Mouse (Mus musculus) CH12.LX (cell line): ENCODE results near the gene Afg3l1. TPM values are rescaled to one million over a fixed set of nuclear protein-coding genes. Genes with fewer than 3 reads are reported as not detected.

ENCODE experiments used
- DNase-seq: peaks from one replicate; pipeline ENCODE4 v3.0.0-alpha.2; 2013; ENCODE audit errors: extremely low read depth
- H3K27ac ChIP-seq: 2 replicates; pipeline ENCODE4 v1.5.1; 2012; ENCODE audit warnings: low read depth, mild to moderate bottlenecking, control low read depth, moderate library complexity; ENCODE audit not compliant: insufficient read depth
- H3K27me3 ChIP-seq: replicated peaks from 2 replicates; pipeline ENCODE3; 2012; ENCODE audit warnings: inconsistent platforms
- H3K36me3 ChIP-seq, 2 experiments: replicated peaks in 1 of 2; 2 replicates each; pipeline versions ENCODE3 to v1.6.1; 2012; ENCODE audit warnings: inconsistent platforms in 1 of 2, low read length in 1 of 2, mild to moderate bottlenecking in 1 of 2, mixed read lengths in 1 of 2, moderate library complexity in 1 of 2; ENCODE audit not compliant: control insufficient read depth in 1 of 2, insufficient read depth in 1 of 2
- H3K4me1 ChIP-seq, 2 experiments: 2 replicates each; pipeline ENCODE4 v1.6.1; 2012; ENCODE audit warnings: inconsistent platforms in 1 of 2, moderate library complexity in 1 of 2; ENCODE audit not compliant: insufficient read depth in 2 of 2, control insufficient read depth in 1 of 2
- H3K4me2 ChIP-seq: 2 replicates; pipeline ENCODE4 v1.6.1; 2012; ENCODE audit warnings: low read depth, mild to moderate bottlenecking, control low read depth; ENCODE audit not compliant: poor library complexity, insufficient read depth, severe bottlenecking
- H3K4me3 ChIP-seq, 3 experiments: fragments of 150-350 bp in 1 of 3; sonication (generic) in 1 of 3; replicated peaks in 1 of 3; 2 replicates each; pipeline versions ENCODE3 to v1.5.1; 2011 to 2012; ENCODE audit warnings: low read depth in 2 of 3, low read length in 2 of 3, mild to moderate bottlenecking in 2 of 3, moderate library complexity in 2 of 3, control low read depth in 1 of 3, improper control_type of control experiment in 1 of 3, inconsistent platforms in 1 of 3, mixed read lengths in 1 of 3; ENCODE audit not compliant: poor library complexity in 1 of 3
- H3K79me2 ChIP-seq: replicated peaks from 2 replicates; pipeline ENCODE4 v1.6.1; 2012; ENCODE audit warnings: mild to moderate bottlenecking, moderate library complexity; ENCODE audit not compliant: control insufficient read depth, poor library complexity, insufficient read depth, severe bottlenecking; ENCODE audit errors: extremely low read depth
- H3K9ac ChIP-seq: 2 replicates; pipeline ENCODE4 v1.6.1; 2012; ENCODE audit warnings: low read depth, mild to moderate bottlenecking, control low read depth, moderate library complexity; ENCODE audit not compliant: insufficient read depth
- H3K9me3 ChIP-seq: replicated peaks from 2 replicates; pipeline ENCODE3; 2012; ENCODE audit warnings: low read length, inconsistent platforms, mixed read lengths
- BHLHE40 ChIP-seq: IDR thresholded peaks from 2 replicates; pipeline ENCODE4 v1.6.1; 2011; ENCODE audit warnings: mild to moderate bottlenecking, low read depth, low read length, improper control_type of control experiment
- CHD1 ChIP-seq: IDR thresholded peaks from 2 replicates; pipeline ENCODE4 v1.6.1; 2012; ENCODE audit warnings: low read depth, low read length, improper control_type of control experiment, inconsistent platforms
- CTCF ChIP-seq, 2 experiments: IDR thresholded peaks in 1 of 2; conservative IDR thresholded peaks in 1 of 2; 2 replicates each; pipeline ENCODE4 v1.5.1; 2011 to 2012; ENCODE audit warnings: low read depth in 2 of 2, low read length in 2 of 2, improper control_type of control experiment in 1 of 2, inconsistent platforms in 1 of 2, mild to moderate bottlenecking in 1 of 2, moderate library complexity in 1 of 2
- E2F4 ChIP-seq: IDR thresholded peaks from 2 replicates; pipeline ENCODE4 v1.6.1; 2011; ENCODE audit warnings: low read depth, low read length, improper control_type of control experiment; ENCODE audit not compliant: insufficient replicate concordance
- GABPA ChIP-seq: IDR thresholded peaks from 2 replicates; pipeline ENCODE4 v1.6.1; 2012; ENCODE audit warnings: low read depth, low read length, improper control_type of control experiment, inconsistent platforms; ENCODE audit not compliant: insufficient replicate concordance
- JUND ChIP-seq: conservative IDR thresholded peaks from 2 replicates; pipeline ENCODE4 v1.6.1; 2011; ENCODE audit warnings: low read depth, low read length, improper control_type of control experiment
- MEF2A ChIP-seq: IDR thresholded peaks from 2 replicates; pipeline ENCODE4 v1.6.1; 2014; ENCODE audit warnings: low read depth, mild to moderate bottlenecking, inconsistent platforms, low read length, improper control_type of control experiment, borderline replicate concordance
- NRF1 ChIP-seq: IDR thresholded peaks from 2 replicates; pipeline ENCODE4 v1.6.1; 2014; ENCODE audit warnings: low read depth, mild to moderate bottlenecking, inconsistent platforms, low read length, improper control_type of control experiment, moderate library complexity
- PAX5 ChIP-seq: IDR thresholded peaks from 2 replicates; pipeline ENCODE4 v1.6.1; 2012; ENCODE audit warnings: low read length, inconsistent platforms, mixed read lengths
- POLR2A ChIP-seq: IDR thresholded peaks from 2 replicates; pipeline ENCODE4 v1.6.1; 2011; ENCODE audit warnings: low read depth, mild to moderate bottlenecking, improper control_type of control experiment, low read length
- POLR2AphosphoS2 ChIP-seq: IDR thresholded peaks from 2 replicates; pipeline ENCODE4 v1.6.1; 2011; ENCODE audit warnings: low read depth, low read length, improper control_type of control experiment
- RAD21 ChIP-seq: IDR thresholded peaks from 2 replicates; pipeline ENCODE4 v1.6.1; 2011; ENCODE audit warnings: low read depth, mild to moderate bottlenecking, low read length, improper control_type of control experiment, moderate library complexity
- RCOR1 ChIP-seq: conservative IDR thresholded peaks from 2 replicates; pipeline ENCODE4 v1.6.1; 2012; ENCODE audit warnings: low read depth, mild to moderate bottlenecking, inconsistent platforms, low read length, improper control_type of control experiment
- SIN3A ChIP-seq: IDR thresholded peaks from 2 replicates; pipeline ENCODE4 v1.6.1; 2012; ENCODE audit warnings: low read length, improper control_type of control experiment, inconsistent platforms
- SMC3 ChIP-seq: IDR thresholded peaks from 2 replicates; pipeline ENCODE4 v1.6.1; 2011; ENCODE audit warnings: low read depth, low read length, improper control_type of control experiment
- TBP ChIP-seq: conservative IDR thresholded peaks from 2 replicates; pipeline ENCODE4 v1.6.1; 2011; ENCODE audit warnings: low read depth, low read length, improper control_type of control experiment
- ZC3H11A ChIP-seq: IDR thresholded peaks from 2 replicates; pipeline ENCODE4 v1.6.1; 2012; ENCODE audit warnings: low read depth, mild to moderate bottlenecking, inconsistent platforms, low read length, improper control_type of control experiment
- ZMIZ1 ChIP-seq: IDR thresholded peaks from 2 replicates; pipeline ENCODE4 v1.6.1; 2012; ENCODE audit warnings: low read depth, mild to moderate bottlenecking, inconsistent platforms, low read length, improper control_type of control experiment
- ZNF384 ChIP-seq: IDR thresholded peaks from 2 replicates; pipeline ENCODE4 v1.6.1; 2012; ENCODE audit warnings: low read depth, low read length, improper control_type of control experiment, inconsistent platforms
- dilution Hi-C: fragments of 300-500 bp; cut with MboI; formaldehyde crosslinking; loops from 2 replicates; pipeline ENCODE4 v1.14.3; 2020; ENCODE audit warnings: low sequenced_read_pairs; ENCODE audit not compliant: extremely low pct_unique_long_range_greater_than_20kb, extremely low pct_ligation_motif_present
- in situ Hi-C: fragments of 300-500 bp; cut with MboI; formaldehyde crosslinking; loops from 3 replicates; pipeline ENCODE4 v1.14.3; 2019; ENCODE audit warnings: low sequenced_read_pairs, low pct_ligation_motif_present, low pct_unique_long_range_greater_than_20kb, mixed read lengths
- polyA plus RNA-seq: library from polyadenylated mRNA; unstranded; fragments of >175 nt; gene quantifications from 2 replicates; pipeline ENCODE4 v1.2.1, GENCODE M21; 2012; ENCODE audit warnings: low read depth; ENCODE audit not compliant: insufficient read length
- total RNA-seq, 2 experiments: library from RNA; depleted of rRNA; stranded (reverse); fragments of 300-350 nt in 1 of 2; fragments of >200 nt in 1 of 2; gene quantifications; 2 replicates each; pipeline ENCODE4 v1.2.3; 2012 to 2014

Gene Afg3l1
- total and polyA plus RNA-seq, 3 experiments, result 20.3 to 47.6 (median 36.0) TPM

- dilution Hi-C loops, result no loop called here
- H3K4me3 ChIP-seq, result no peak overlapping the region
- TF ChIP-seq NRF1 (no peak), BHLHE40 (no peak), E2F4 (no peak), POLR2AphosphoS2 (no peak), MEF2A (no peak), TBP (no peak), CTCF (conservative IDR thresholded peaks at IDR 0.05 in 1 of 2, IDR thresholded peaks at IDR 0.05 in 1 of 2; ENCODE audit: low read depth in 2 of 2, low read length in 2 of 2) (no peak), ZMIZ1 (no peak), SIN3A (no peak), ZNF384 (no peak), CHD1 (no peak), RAD21 (no peak), ZC3H11A (no peak), PAX5 (no peak), JUND (no peak), RCOR1 (no peak), GABPA (no peak), POLR2A (no peak)
- TF ChIP-seq, all 38 proteins: peak for 0
- in situ Hi-C loops, result no loop called here
- DNase-seq, result no peak
- H3K9me3 ChIP-seq, result peaks cover 11% of the 10 kb centered on the region
- no peaks in the 10 kb centered on the region for H3K27me3 ChIP-seq
- H3K79me2 ChIP-seq, result no peaks in the 10 kb centered on the region
- no peaks in the 10 kb centered on the region for H3K4me1 ChIP-seq
- peaks cover 44 to 84% of the 10 kb centered on the region in 2 experiments for H3K36me3 ChIP-seq
- no peak overlapping the region for H3K9ac ChIP-seq
- H3K4me2 ChIP-seq, result no peak overlapping the region
- H3K27ac ChIP-seq, result no peak overlapping the region
These were observed 29.4 kb downstream of the Afg3l1 start for GRCm38 (mm10) chr8:123507153-123507552.

- in situ Hi-C loops, result no loop called here
- Histone ChIP-seq H3K27ac (no peak overlapping the region), H3K4me3 (no peak overlapping the region), H3K9me3 (no peaks in the 10 kb centered on the region), H3K9ac (no peak overlapping the region), H3K27me3 (peaks cover 32% of the 10 kb centered on the region), H3K4me1 (peaks cover 0 to 6% of the 10 kb centered on the region in 2 experiments; a peak in 2 of 4 replicates), H3K36me3 (peaks cover 21 to 48% of the 10 kb centered on the region in 2 experiments)
- DNase-seq, result no peak
- dilution Hi-C loops, result no loop called here
- no peak for TF ChIP-seq SMC3
- TF ChIP-seq, all 38 proteins: peak for 0
- Histone ChIP-seq H3K4me2 (no peak overlapping the region), H3K79me2 (no peaks in the 10 kb centered on the region)
These were observed 33.1 kb downstream of the Afg3l1 start for GRCm38 (mm10) chr8:123510819-123511218.
